Mouse (Mus musculus) 416B (cell line): ENCODE measurements around the gene Samd9l.
"Not testable (repeated sequence)": the region's sequence is repeated elsewhere in the genome, so short reads cannot be mapped to it uniquely, and the experiment has no call there.

Experiments
- DNase-seq: peaks from one replicate; pipeline ENCODE4 v3.0.0; 2011; ENCODE audit warnings: low read depth

The Samd9l gene

GRCm38 (mm10) chr6:3399340-3400068, at the start of gene Samd9l:
Samd9l (minus strand) TSS chr6:3399572.
- peak; percentile 93 for DNase-seq

- DNase-seq = peak; percentile 89
Measured at GRCm38 (mm10) chr6:3447404-3447803, 48.0 kb upstream of the Samd9l start.

DNA sequence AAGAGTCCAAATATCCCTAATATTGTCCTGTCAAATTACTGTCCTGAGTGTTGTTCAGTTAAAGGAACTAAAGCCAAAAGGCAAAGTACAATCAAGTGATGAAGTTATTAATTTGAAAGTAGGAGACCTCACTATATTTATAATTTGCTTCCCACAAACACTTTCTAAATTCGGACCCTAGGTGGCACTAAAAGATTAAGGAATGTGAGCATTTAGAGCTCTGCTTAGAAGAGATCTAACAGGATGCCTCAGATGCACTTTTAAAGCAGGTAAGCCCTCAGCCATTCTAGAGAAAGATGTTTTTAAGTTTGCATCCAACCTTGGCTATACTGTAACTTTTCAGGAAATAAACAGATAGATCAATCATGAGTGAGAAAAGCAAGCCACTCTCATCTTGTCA, 44.5 kb upstream of the Samd9l start:
- DNase-seq = peak; percentile 27

GRCm38 (mm10) chr6:3436087-3436486, 36.7 kb upstream of the Samd9l start:
- no peak for DNase-seq

- DNase-seq = not testable (repeated sequence)
Measured at GRCm38 (mm10) chr6:3430976-3431375, 31.6 kb upstream of the Samd9l start.

DNA sequence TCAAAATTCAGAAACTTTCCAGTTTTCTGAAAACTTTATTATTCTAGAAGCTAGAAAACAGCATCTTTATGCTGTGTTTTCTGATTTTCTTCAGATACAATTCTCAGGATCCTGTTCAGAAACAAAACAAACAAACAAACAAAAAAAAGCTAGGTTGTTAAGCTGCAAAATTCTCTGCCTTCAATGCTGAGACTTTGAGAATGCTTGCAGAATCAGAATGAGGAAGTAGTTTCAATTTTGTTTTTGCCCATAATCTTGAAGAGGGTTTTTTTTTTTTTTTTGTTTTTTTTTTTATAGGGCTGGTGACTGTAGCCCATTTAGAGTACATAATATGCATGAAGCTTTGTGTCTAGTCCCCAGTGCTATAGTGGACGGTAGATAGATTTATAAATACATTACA, 27.7 kb upstream of the Samd9l start:
- peak; percentile 48 for DNase-seq

- DNase-seq = not testable (repeated sequence)
Measured at GRCm38 (mm10) chr6:3425333-3425732, 26.0 kb upstream of the Samd9l start.

DNA sequence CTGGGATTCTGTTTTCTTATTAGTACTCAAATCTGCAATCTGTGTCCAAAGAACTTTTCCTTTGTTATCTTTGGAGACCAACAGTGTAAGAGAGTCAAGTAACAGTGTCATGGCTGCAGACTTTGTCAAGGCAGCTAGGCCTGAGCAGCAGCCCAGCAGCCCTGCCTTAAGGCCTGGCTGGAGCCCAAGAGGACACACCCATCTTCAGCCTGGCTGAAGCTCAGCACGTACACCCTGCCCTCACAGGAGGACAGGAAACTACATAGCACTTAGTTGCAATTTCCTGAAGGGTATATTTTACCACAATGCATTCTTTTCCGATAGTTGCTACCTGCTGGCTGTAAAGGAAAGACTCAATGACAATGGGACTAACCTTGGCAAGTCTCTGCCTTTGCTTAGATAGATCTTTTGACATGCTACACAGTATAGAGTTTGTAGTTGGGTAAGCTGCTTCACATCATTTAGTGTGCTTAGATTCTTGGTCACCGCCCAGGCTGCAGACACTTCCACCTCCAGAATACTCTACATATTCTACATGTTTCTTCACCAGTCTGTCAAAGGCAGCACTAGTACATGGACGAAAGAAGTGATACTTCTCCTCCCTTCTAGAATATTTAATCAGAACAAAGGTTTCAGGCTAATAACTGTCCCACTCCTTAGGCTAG, 25.4 kb upstream of the Samd9l start:
- peak; percentile 71 for DNase-seq

DNA sequence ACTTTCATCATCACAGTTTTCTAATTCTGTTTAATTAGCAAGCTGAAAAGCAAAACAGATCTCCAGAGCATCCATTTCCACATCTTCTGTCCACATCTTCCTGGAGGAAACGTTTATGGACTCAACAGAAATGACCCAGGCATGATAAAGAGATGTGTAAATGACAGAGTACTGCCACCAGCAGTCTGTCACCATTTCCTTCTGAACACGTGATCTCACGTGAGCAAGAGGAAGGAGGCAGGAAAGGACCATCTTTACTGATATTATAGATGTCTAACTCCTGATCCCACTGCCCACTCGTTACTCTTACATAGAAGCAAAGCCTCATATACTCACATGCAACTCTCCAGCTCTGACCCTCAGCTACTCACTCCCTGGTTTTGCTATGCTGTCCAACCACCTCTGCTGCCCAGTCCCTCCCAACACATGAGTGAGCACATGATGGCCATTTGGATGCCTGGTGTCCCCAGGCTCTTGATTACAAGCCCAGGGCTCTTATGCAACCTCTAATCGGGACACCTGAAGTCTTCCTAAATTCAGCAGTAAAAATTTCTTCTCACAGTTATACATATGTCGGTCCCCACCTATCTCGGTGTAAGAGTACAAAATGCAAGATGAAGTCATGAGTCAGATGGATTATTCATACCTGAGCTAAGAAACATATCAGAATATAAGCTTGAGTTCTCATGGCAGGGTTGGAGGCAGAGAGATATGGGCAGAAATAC, 2.0 kb downstream of the Samd9l start:
- DNase-seq = peak; percentile 26

- not testable (repeated sequence) for DNase-seq
Measured at GRCm38 (mm10) chr6:3395921-3396611, 3.3 kb downstream of the Samd9l start.

- no peak for DNase-seq
Measured at GRCm38 (mm10) chr6:3389995-3390394, 9.4 kb downstream of the Samd9l start.

DNA sequence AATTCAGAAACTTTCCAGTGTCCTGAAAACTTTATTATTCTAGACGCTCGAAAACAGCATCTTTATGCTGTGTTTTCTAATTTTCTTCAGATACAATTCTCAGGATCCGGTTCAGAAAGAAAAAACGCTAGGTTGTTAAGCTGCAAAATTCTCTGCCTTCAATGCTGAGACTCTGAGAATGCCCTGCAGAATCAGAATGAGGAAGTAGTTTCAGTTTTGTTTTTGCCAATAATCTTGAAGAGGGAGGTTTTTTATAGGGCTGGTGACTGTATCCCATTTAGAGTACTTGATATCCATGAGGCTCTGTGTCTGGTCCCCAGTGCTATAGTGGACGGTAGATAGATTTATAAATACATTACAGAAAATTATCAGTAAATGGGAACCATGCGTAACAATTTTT, 12.8 kb downstream of the Samd9l start:
- peak; percentile 63 for DNase-seq

DNA sequence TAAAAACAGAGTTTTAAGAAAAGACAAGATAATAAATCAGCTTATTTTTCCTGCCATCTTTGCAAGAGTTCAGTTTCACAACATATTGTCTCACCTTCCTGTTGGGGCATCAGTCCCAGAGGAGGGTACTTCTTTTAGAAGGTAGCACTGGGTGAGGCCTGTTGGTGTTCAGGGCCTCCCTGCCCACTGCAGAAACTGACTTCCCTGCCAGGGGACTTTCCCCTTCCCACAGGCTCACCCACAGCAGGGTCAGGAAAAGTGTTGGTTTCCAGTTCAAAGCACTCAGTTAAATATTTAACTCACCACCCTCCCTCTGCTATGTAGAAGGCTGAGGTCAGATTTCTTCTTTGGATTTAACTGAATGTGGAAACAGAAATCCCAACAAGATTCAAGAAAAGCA, 14.6 kb downstream of the Samd9l start:
- not testable (repeated sequence) for DNase-seq

GRCm38 (mm10) chr6:3384115-3384791, 15.1 kb downstream of the Samd9l start:
- peak; percentile 21 for DNase-seq

- DNase-seq = no peak
Measured at GRCm38 (mm10) chr6:3379146-3379545, 20.2 kb downstream of the Samd9l start.

DNA sequence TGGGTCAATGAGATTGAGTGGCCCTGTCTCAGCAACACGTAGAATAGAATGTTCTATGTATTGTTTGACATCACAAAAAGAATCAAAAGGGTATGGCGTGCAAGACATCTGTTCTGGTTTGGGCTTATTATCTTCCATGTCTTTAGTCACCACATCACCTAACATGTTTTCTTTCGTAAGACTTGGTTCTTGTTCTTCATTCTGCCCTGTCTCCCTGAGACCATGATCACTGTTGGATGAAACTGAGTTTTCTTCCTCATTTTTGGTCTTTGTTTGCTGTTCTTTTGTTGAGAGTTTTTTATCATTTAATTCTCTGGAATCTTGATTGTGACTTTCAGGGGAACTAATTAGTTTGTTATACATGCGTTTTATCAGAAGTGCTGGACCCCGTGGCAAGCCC, 22.7 kb downstream of the Samd9l start:
- no peak for DNase-seq

DNA sequence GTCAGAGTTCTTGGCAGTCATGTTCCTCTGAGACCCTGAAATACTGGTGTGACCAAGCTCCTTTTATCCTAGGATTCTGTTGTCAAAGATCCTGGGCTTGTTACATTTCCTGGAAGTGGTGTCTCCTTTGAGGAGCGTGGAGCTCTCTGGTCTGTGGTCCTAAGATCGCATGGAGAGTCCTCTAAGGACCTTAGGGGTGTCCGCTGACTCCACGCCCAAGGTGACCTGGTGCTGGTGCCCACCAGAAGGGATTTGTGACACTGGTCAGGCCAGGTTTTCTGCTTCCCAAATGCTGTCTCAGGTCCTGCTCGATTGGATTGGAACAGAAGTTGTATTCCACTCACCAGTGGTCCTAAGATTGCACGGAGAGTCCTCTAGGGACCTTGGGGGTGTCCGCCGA, 29.8 kb downstream of the Samd9l start:
- DNase-seq = no peak

DNA sequence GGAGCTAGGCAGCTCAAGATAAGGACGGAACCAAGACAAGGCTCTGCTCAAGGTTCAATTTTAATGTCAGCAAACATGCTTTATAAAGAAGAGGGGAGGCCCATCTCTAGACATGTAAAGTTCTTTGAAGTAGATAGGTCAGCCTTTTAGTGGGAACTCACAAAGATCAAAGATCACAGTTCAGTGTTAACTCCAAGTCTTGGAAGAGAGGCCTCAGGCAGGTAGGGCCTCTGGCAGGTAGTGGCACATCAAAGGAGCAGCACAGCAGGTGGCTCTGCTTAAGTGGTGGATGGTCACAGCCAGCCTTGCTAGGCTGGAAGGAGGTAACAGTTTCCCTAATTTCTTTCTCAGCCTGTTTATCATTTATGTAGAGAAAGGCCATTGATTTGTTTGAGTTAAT, 33.8 kb downstream of the Samd9l start:
- not testable (repeated sequence) for DNase-seq

GRCm38 (mm10) chr6:3345924-3346597, 53.3 kb downstream of the Samd9l start:
- DNase-seq = peak; percentile 81

GRCm38 (mm10) chr6:3345043-3345639, 54.2 kb downstream of the Samd9l start:
- DNase-seq = peak; percentile 45
